Mouse (Mus musculus): ENCODE measurements around the gene Rabgef1. TPM values are rescaled to one million over a fixed set of nuclear protein-coding genes. Genes with fewer than 3 reads are reported as not detected.

Gene Rabgef1
- polyA plus RNA-seq, 1 experiment from 2014 or later, result 30.0 TPM

- WGBS, result 94% methylated on average over 6 of the region's 6 CpGs
- no peak overlapping the region for H3K27ac ChIP-seq (ENCODE audit: low read depth, low read length)
- ATAC-seq (no peak), DNase-seq (ENCODE audit: low spot score) (no peak)
- no peaks in the 10 kb centered on the region for H3K27me3 ChIP-seq (replicated peaks; ENCODE audit: control insufficient read depth, insufficient read depth, low read length)
- H3K9me3 ChIP-seq (replicated peaks; ENCODE audit: control insufficient read depth, low read length), result no peaks in the 10 kb centered on the region
- no peak overlapping the region for H3K9ac ChIP-seq (ENCODE audit: low read length)
- H3K4me2 ChIP-seq (ENCODE audit: low read length), result no peak overlapping the region
- no peaks in the 10 kb centered on the region for H3K4me1 ChIP-seq (ENCODE audit: control insufficient read depth, insufficient read depth, low read length)
- no peak overlapping the region for H3K4me3 ChIP-seq (ENCODE audit: low read depth, low read length)
- no peaks in the 10 kb centered on the region for H3K36me3 ChIP-seq (ENCODE audit: control insufficient read depth, insufficient read depth, low read length)
Measured at GRCm38 (mm10) chr5:130181740-130182540, 10.3 kb downstream of the Rabgef1 start.

- Histone ChIP-seq H3K9ac (ENCODE audit: low read length) (no peak overlapping the region), H3K4me3 (ENCODE audit: low read depth, low read length) (no peak overlapping the region), H3K9me3 (replicated peaks; ENCODE audit: control insufficient read depth, low read length) (no peaks in the 10 kb centered on the region), H3K36me3 (ENCODE audit: control insufficient read depth, insufficient read depth, low read length) (no peaks in the 10 kb centered on the region), H3K4me2 (ENCODE audit: low read length) (no peak overlapping the region), H3K27ac (ENCODE audit: low read depth, low read length) (no peak overlapping the region), H3K4me1 (ENCODE audit: control insufficient read depth, insufficient read depth, low read length) (no peaks in the 10 kb centered on the region), H3K27me3 (replicated peaks; ENCODE audit: control insufficient read depth, insufficient read depth, low read length) (no peaks in the 10 kb centered on the region)
- no peak for DNase-seq (ENCODE audit: low spot score)
- no peak for ATAC-seq
- 88% methylated on average over 3 of the region's 3 CpGs for WGBS
Measured at GRCm38 (mm10) chr5:130182541-130182821, 10.9 kb downstream of the Rabgef1 start.

DNA sequence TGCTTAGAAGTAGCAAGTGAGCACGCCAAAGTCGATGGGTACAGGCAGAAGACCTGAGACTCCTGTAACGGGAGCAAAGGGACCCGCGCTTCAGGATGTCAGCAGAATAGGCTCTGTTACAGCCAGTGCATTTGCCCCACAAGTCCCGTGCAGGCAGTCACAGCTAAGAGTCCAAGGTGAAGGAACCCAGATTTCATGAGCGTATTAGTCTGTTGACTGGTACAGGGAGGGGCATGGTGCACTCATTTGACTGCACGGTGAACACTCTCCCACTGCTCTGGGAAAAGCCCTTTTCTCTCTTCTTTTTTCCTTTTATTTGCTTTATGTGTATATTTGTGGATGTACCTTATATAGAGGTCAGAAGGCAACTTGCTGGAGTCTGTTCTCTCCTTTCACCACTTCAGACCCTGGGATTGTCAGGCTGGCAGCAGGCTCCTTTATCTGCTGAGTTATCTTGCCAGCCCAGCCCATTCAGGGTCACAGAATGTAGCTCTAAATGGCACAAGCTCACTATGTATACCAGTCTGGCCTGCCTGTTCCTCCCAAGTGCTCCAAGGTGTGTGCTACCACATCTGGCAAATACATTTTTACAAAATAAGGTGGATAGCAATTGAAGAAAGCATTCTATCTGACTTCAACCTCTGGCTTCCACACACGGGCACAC is 12.7 kb downstream of the Rabgef1 start:
- no peak for DNase-seq (ENCODE audit: low spot score)
- WGBS, result 88% methylated on average over 9 of the region's 9 CpGs
- no peak overlapping the region for H3K27ac ChIP-seq (ENCODE audit: low read depth, low read length)
- no peaks in the 10 kb centered on the region for H3K4me1 ChIP-seq (ENCODE audit: control insufficient read depth, insufficient read depth, low read length)
- no peaks in the 10 kb centered on the region for H3K9me3 ChIP-seq (replicated peaks; ENCODE audit: control insufficient read depth, low read length)
- no peak for ATAC-seq
- H3K9ac ChIP-seq (ENCODE audit: low read length), result no peak overlapping the region
- no peak overlapping the region for H3K4me3 ChIP-seq (ENCODE audit: low read depth, low read length)
- no peaks in the 10 kb centered on the region for H3K27me3 ChIP-seq (replicated peaks; ENCODE audit: control insufficient read depth, insufficient read depth, low read length)
- peaks cover 3% of the 10 kb centered on the region for H3K36me3 ChIP-seq (ENCODE audit: control insufficient read depth, insufficient read depth, low read length)
- H3K4me2 ChIP-seq (ENCODE audit: low read length), result no peak overlapping the region

DNA sequence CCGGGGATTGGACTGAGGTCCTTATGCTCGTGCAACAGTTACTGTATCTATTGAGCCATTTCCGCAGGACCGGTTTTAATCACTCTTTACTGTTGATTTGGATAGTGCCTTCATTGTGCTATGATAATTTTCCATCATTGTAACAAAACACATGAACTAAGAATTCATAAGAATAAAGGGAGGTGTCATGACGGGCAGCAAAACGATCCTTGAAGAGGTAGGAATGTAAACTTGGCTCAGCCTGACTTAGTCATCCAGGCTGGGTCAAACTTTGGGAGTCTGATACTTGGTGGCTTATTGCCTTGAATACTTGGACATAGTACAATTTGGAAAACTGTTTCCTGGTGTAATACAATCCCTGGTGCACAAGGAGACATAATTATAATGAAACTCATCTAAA is 13.7 kb downstream of the Rabgef1 start:
- Histone ChIP-seq H3K4me2 (ENCODE audit: low read length) (no peak overlapping the region), H3K27me3 (replicated peaks; ENCODE audit: control insufficient read depth, insufficient read depth, low read length) (no peaks in the 10 kb centered on the region), H3K9ac (ENCODE audit: low read length) (no peak overlapping the region), H3K27ac (ENCODE audit: low read depth, low read length) (no peak overlapping the region), H3K4me3 (ENCODE audit: low read depth, low read length) (no peak overlapping the region), H3K36me3 (ENCODE audit: control insufficient read depth, insufficient read depth, low read length) (peaks cover 13% of the 10 kb centered on the region), H3K4me1 (ENCODE audit: control insufficient read depth, insufficient read depth, low read length) (no peaks in the 10 kb centered on the region), H3K9me3 (replicated peaks; ENCODE audit: control insufficient read depth, low read length) (no peaks in the 10 kb centered on the region)
- 89% methylated on average over 6 of the region's 6 CpGs for WGBS
- no peak for ATAC-seq
- DNase-seq (ENCODE audit: low spot score), result no peak

DNA sequence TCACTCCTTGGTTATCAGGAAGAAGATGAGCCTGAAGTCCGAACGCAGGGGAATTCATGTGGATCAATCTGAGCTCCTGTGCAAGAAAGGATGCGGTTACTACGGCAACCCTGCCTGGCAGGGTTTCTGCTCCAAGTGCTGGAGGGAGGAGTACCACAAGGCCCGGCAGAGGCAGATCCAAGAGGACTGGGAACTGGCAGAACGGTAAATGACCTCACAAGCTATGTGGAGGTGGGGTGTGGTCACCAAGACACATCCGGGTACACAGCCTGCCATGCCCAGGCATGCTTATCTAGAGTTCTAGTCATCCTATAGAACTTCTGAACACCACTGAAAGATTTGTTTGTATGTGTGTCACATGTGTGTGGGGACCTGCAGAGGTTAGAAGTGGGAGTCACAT is 15.8 kb downstream of the Rabgef1 start:
- DNase-seq (ENCODE audit: low spot score), result peak; percentile 53
- Histone ChIP-seq H3K9me3 (replicated peaks; ENCODE audit: control insufficient read depth, low read length) (no peaks in the 10 kb centered on the region), H3K4me1 (ENCODE audit: control insufficient read depth, insufficient read depth, low read length) (no peaks in the 10 kb centered on the region), H3K27me3 (replicated peaks; ENCODE audit: control insufficient read depth, insufficient read depth, low read length) (no peaks in the 10 kb centered on the region), H3K27ac (ENCODE audit: low read depth, low read length) (no peak overlapping the region), H3K36me3 (ENCODE audit: control insufficient read depth, insufficient read depth, low read length) (peaks cover 32% of the 10 kb centered on the region), H3K4me2 (ENCODE audit: low read length) (no peak overlapping the region), H3K9ac (ENCODE audit: low read length) (no peak overlapping the region), H3K4me3 (ENCODE audit: low read depth, low read length) (no peak overlapping the region)
- ATAC-seq, result no peak
- WGBS, result 35% methylated on average over 7 of the region's 7 CpGs

DNA sequence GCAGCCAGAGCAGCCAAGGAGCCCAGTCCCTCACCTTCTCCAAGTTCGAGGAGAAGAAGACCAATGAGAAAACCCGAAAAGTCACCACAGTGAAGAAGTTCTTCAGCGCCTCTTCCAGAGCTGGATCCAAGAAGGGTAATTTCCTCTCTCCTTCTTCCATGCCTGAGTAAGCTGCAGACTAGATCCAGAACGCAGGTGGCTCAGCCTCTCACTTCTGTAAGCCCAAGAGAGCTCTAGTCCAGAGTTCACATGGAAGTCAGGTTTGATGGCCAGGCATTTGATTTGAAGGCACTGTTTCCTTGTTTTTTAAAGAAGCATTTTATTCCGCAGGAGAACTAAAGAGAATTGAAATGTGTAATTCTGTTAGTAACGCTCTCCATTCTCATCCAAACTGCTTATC is 19.3 kb downstream of the Rabgef1 start:
- H3K27me3 ChIP-seq (replicated peaks; ENCODE audit: control insufficient read depth, insufficient read depth, low read length), result no peaks in the 10 kb centered on the region
- peaks cover 49% of the 10 kb centered on the region for H3K36me3 ChIP-seq (ENCODE audit: control insufficient read depth, insufficient read depth, low read length)
- no peak overlapping the region for H3K27ac ChIP-seq (ENCODE audit: low read depth, low read length)
- no peak overlapping the region for H3K4me3 ChIP-seq (ENCODE audit: low read depth, low read length)
- no peaks in the 10 kb centered on the region for H3K9me3 ChIP-seq (replicated peaks; ENCODE audit: control insufficient read depth, low read length)
- DNase-seq (ENCODE audit: low spot score), result no peak
- H3K4me2 ChIP-seq (ENCODE audit: low read length), result no peak overlapping the region
- H3K9ac ChIP-seq (ENCODE audit: low read length), result no peak overlapping the region
- 94% methylated on average over 6 of the region's 6 CpGs for WGBS
- no peaks in the 10 kb centered on the region for H3K4me1 ChIP-seq (ENCODE audit: control insufficient read depth, insufficient read depth, low read length)
- no peak for ATAC-seq

GRCm38 (mm10) chr5:130191865-130192264 is 20.3 kb downstream of the Rabgef1 start:
- DNase-seq (ENCODE audit: low spot score) (no peak), ATAC-seq (no peak)
- H3K36me3 ChIP-seq (ENCODE audit: control insufficient read depth, insufficient read depth, low read length), result peaks cover 49% of the 10 kb centered on the region
- H3K27me3 ChIP-seq (replicated peaks; ENCODE audit: control insufficient read depth, insufficient read depth, low read length), result no peaks in the 10 kb centered on the region
- no peaks in the 10 kb centered on the region for H3K9me3 ChIP-seq (replicated peaks; ENCODE audit: control insufficient read depth, low read length)
- no peak overlapping the region for H3K27ac ChIP-seq (ENCODE audit: low read depth, low read length)
- no peaks in the 10 kb centered on the region for H3K4me1 ChIP-seq (ENCODE audit: control insufficient read depth, insufficient read depth, low read length)
- H3K4me2 ChIP-seq (ENCODE audit: low read length), result no peak overlapping the region
- no peak overlapping the region for H3K9ac ChIP-seq (ENCODE audit: low read length)
- 96% methylated on average over 6 of the region's 6 CpGs for WGBS
- no peak overlapping the region for H3K4me3 ChIP-seq (ENCODE audit: low read depth, low read length)

DNA sequence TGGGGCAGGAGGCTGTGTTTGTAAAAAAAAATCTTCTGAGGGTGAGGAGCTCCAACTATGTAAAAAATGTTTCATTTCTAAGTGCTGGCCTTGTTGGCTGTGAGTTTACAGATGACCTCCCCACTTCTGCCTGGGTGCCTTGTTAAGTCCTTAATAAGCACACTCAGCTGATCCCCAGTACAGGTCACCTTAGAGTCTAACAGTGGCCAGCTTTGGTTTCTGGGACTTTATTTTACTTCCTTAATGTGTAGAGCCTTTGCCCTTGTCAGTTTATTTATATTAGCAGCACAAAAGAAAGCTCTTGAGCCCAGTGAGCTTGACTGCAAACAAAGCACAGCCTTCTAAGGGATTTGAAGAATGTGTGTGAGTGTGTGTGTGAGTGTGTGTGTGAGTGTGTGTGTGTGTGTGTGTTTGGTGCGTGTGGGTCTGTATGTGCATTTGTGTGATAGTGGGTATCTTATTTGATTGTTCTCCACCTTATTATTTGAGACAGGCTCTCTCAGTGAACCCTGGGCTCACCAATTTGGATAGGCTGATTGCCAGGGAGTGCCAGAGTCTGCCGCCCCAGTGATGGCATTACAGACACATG is 20.9 kb downstream of the Rabgef1 start:
- Histone ChIP-seq H3K4me2 (ENCODE audit: low read length) (no peak overlapping the region), H3K36me3 (ENCODE audit: control insufficient read depth, insufficient read depth, low read length) (peaks cover 53% of the 10 kb centered on the region), H3K4me3 (ENCODE audit: low read depth, low read length) (no peak overlapping the region), H3K4me1 (ENCODE audit: control insufficient read depth, insufficient read depth, low read length) (no peaks in the 10 kb centered on the region), H3K9me3 (replicated peaks; ENCODE audit: control insufficient read depth, low read length) (no peaks in the 10 kb centered on the region), H3K9ac (ENCODE audit: low read length) (no peak overlapping the region), H3K27me3 (replicated peaks; ENCODE audit: control insufficient read depth, insufficient read depth, low read length) (no peaks in the 10 kb centered on the region), H3K27ac (ENCODE audit: low read depth, low read length) (no peak overlapping the region)
- no peak for DNase-seq (ENCODE audit: low spot score)
- no peak for ATAC-seq
- WGBS, result 76% methylated on average over 2 of the region's 2 CpGs

DNA sequence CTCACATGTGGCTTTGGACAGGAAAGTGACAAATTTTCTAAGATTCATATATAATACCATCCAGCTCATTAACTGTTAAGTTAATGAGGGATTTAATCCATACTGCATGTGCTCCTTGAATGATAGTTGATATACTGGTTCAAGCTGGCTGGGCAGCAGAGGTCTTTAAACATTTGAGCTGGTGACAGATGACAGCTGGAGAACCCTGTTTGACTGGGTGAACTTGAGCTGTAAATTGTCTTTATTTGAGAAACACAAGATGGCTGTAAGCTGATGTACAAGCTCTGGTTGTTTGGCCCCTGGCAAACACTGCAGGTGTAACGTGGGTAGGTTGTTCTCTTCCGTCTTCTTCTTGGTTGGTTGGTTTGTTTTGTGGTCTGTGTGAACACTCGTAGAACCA is 22.2 kb downstream of the Rabgef1 start:
- Histone ChIP-seq H3K9ac (ENCODE audit: low read length) (no peak overlapping the region), H3K9me3 (replicated peaks; ENCODE audit: control insufficient read depth, low read length) (no peaks in the 10 kb centered on the region), H3K27ac (ENCODE audit: low read depth, low read length) (no peak overlapping the region), H3K36me3 (ENCODE audit: control insufficient read depth, insufficient read depth, low read length) (peaks cover 64% of the 10 kb centered on the region), H3K4me2 (ENCODE audit: low read length) (no peak overlapping the region), H3K4me1 (ENCODE audit: control insufficient read depth, insufficient read depth, low read length) (no peaks in the 10 kb centered on the region), H3K27me3 (replicated peaks; ENCODE audit: control insufficient read depth, insufficient read depth, low read length) (no peaks in the 10 kb centered on the region), H3K4me3 (ENCODE audit: low read depth, low read length) (no peak overlapping the region)
- no peak for ATAC-seq
- DNase-seq (ENCODE audit: low spot score), result no peak
- 93% methylated on average over 3 of the region's 3 CpGs for WGBS
